Mouse (Mus musculus): ENCODE data around the gene Jazf1.

DNA sequence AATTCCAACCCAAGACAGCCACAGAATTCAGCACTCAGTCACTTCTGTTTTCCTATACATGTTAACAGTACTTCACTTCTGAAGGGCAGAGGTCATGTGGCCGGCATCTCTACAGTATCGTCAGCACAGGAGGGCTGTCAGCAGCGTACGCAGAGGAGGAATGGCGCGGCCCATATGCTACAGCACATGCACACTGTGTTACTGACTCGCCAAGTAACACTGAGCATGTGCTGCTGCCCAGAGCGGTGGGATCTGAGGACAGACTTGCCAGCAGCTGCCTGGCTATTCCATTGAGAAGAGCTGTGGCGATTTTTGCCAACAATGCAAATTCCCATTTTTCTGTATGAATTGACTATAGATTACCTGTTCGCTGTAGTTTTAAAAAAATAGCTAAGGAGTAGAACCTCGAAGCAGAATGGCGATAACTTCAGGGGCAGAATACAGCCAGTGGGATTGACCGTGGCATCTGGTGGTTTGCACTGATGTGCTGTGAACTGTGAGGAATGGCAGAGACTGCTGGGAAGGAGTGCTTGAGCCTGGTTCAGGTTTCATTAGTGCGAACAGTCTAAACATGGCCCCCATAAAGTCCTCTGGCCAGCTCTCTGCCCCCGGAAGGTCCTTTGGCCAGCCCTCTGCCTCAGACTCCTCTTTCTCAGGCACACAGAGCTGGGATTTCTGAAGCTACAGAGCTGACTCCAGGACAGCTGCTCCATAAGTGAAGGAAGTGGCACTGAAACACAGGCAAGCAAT is 232.1 kb downstream of the Jazf1 start:
- TF ChIP-seq CTCF (IDR thresholded peaks at IDR 0.05; ENCODE audit: extremely low read depth, insufficient read depth, insufficient read length, insufficient replicate concordance) (no peak), POLR2A (IDR thresholded peaks at IDR 0.05; ENCODE audit: low read depth, low read length) (no peak)

All from spleen, adult 2 months (tissue).